ENCODE assay signal across 18 mouse cellular contexts in the genomic region with DNA sequence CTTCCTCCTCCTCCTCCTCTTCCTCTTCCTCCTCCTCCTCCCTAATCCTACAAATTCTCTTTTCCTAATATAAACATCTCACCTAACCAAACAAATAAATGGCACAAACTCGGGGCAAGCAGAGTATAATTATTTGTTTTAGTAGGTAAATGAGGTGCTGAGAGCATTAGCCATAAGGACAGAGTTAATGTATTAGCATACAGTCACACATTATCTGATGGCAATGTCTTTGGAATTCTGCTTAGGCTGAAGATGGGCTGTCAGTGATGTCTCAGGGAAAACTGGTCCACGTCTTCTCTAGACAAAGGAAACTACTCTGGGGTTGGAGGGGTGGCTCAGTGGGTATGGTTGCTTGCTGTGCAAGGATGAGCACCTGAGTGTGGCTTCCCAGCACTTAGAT. TPM values are rescaled to one million over a fixed set of nuclear protein-coding genes. Genes with fewer than 3 reads are reported as not detected.
DNase-seq lines count a peak whose midpoint lies in the region; ATAC-seq lines count a peak whose summit lies in the region.
"Had no signal": no experiment of that assay in that cellular context is flagged by ENCODE, and none has a peak within 500 bp of the region (broad histone marks: within the 10 kb centered on the region; RNA-seq: fewer than 3 reads in every experiment).

No protein-coding gene starts in this region.

- H3K36me3 ChIP-seq in heart, embryonic 13.5 days = peaks cover 10% of the 10 kb centered on the region
- H3K36me3 ChIP-seq in lung, embryonic 15.5 days = peaks cover 6% of the 10 kb centered on the region
- 0 out of 2 replicates have a peak, but pooled peaks cover 5% of the 10 kb centered on the region for H3K36me3 ChIP-seq in embryonic facial prominence, embryonic 15.5 days
- H3K36me3 ChIP-seq in limb, embryonic 12.5 days = peaks cover 3% of the 10 kb centered on the region; the same call in 1 of the 2 replicates

- no peak overlapping the region for H3K4me3 ChIP-seq in heart, embryonic 13.5 days
- H3K4me3 ChIP-seq in lung, embryonic 15.5 days = no peak overlapping the region
- no peak overlapping the region for H3K4me3 ChIP-seq in embryonic facial prominence, embryonic 15.5 days (replicated peaks)
- no peak overlapping the region for H3K4me3 ChIP-seq in limb, embryonic 12.5 days (replicated peaks)

- H3K27ac ChIP-seq in heart, embryonic 13.5 days (replicated peaks) = peak overlapping the region; percentile 67; the same call in 1 of the 2 replicates
- H3K27ac ChIP-seq in lung, embryonic 15.5 days = peak overlapping the region; percentile 73
- H3K27ac ChIP-seq in embryonic facial prominence, embryonic 15.5 days (replicated peaks) = peak overlapping the region; percentile 83
- H3K27ac ChIP-seq in limb, embryonic 12.5 days = peak overlapping the region; percentile 66
- H3K27ac ChIP-seq: kidney, postnatal 0 days; macrophage had no signal

- no peak for ATAC-seq in heart, embryonic 13.5 days (ENCODE audit: extremely low read depth, insufficient number of reproducible peaks, low FRiP score, low TSS enrichment)
- ATAC-seq in lung, embryonic 15.5 days (ENCODE audit: borderline replicate concordance, extremely low read depth, low FRiP score, low TSS enrichment) = peak; percentile 73; the same call in 1 of the 2 replicates
- ATAC-seq in embryonic facial prominence, embryonic 15.5 days (ENCODE audit: insufficient number of reproducible peaks, low FRiP score, low TSS enrichment, low read depth) = no peak
- no peak for ATAC-seq in limb, embryonic 12.5 days (ENCODE audit: insufficient number of reproducible peaks, insufficient read depth, low FRiP score, low TSS enrichment, low read depth)

- no peaks in the 10 kb centered on the region for H3K27me3 ChIP-seq in heart, embryonic 13.5 days (replicated peaks)
- H3K27me3 ChIP-seq in lung, embryonic 15.5 days = no peaks in the 10 kb centered on the region
- H3K27me3 ChIP-seq in embryonic facial prominence, embryonic 15.5 days = no peaks in the 10 kb centered on the region
- no peaks in the 10 kb centered on the region for H3K27me3 ChIP-seq in limb, embryonic 12.5 days

- 40% methylated on average over 2 of the region's 2 CpGs for WGBS in heart, embryonic 13.5 days
- WGBS in lung, embryonic 15.5 days = 16% methylated on average over 2 of the region's 2 CpGs
- 39% methylated on average over 2 of the region's 2 CpGs for WGBS in embryonic facial prominence, embryonic 15.5 days
- WGBS in limb, embryonic 12.5 days = 26% methylated on average over 2 of the region's 2 CpGs

- no peaks in the 10 kb centered on the region for H3K9me3 ChIP-seq in heart, embryonic 13.5 days
- H3K9me3 ChIP-seq in lung, embryonic 15.5 days = no peaks in the 10 kb centered on the region
- no peaks in the 10 kb centered on the region for H3K9me3 ChIP-seq in embryonic facial prominence, embryonic 15.5 days (replicated peaks)
- no peaks in the 10 kb centered on the region for H3K9me3 ChIP-seq in limb, embryonic 12.5 days

- intact Hi-C loops in heart, postnatal 14 days (cut with DNase I) = no loop called here
- intact Hi-C loops in left cerebral cortex, postnatal 14 days (cut with DNase I) = no loop called here
- intact Hi-C loops in gastrocnemius, postnatal 14 days (cut with DNase I; ENCODE audit: low total_unique reads) = no loop called here

- no peak overlapping the region for H3K4me2 ChIP-seq in heart, embryonic 13.5 days
- H3K4me2 ChIP-seq in lung, embryonic 15.5 days = peak overlapping the region; percentile 10; the same call in 1 of the 2 replicates
- H3K4me2 ChIP-seq in embryonic facial prominence, embryonic 15.5 days (replicated peaks) = no peak overlapping the region
- H3K4me2 ChIP-seq in limb, embryonic 12.5 days = no peak overlapping the region

- no peak for DNase-seq in heart, postnatal 14 days
- no peak for DNase-seq in lung, postnatal 10 days
- DNase-seq in left cerebral cortex, postnatal 14 days (ENCODE audit: low spot score in 2 of 2) = no peak
- no peak for DNase-seq in gastrocnemius, postnatal 14 days
- DNase-seq: adrenal gland, postnatal 36 days; B cell, adult 2 months; cerebellum, postnatal 36 days; gastrocnemius, postnatal 10 days had no signal

- no peak overlapping the region for H3K9ac ChIP-seq in heart, embryonic 13.5 days
- no peak overlapping the region for H3K9ac ChIP-seq in lung, embryonic 15.5 days
- H3K9ac ChIP-seq in embryonic facial prominence, embryonic 15.5 days = no peak overlapping the region
- no peak overlapping the region for H3K9ac ChIP-seq in limb, embryonic 12.5 days (replicated peaks)

- H3K4me1 ChIP-seq in heart, embryonic 13.5 days = peaks cover 42% of the 10 kb centered on the region
- H3K4me1 ChIP-seq in lung, embryonic 15.5 days = peaks cover 34% of the 10 kb centered on the region
- peaks cover 25% of the 10 kb centered on the region for H3K4me1 ChIP-seq in embryonic facial prominence, embryonic 15.5 days
- peaks cover 30% of the 10 kb centered on the region for H3K4me1 ChIP-seq in limb, embryonic 12.5 days (replicated peaks)

RNA-seq across cellular contexts. Expression of a gene that starts 6.4 kb away (rescaled TPM):
- not detected in 2 replicates for polyA plus RNA-seq in heart, embryonic 13.5 days (2015; fragmentation: Nextera tagmentation; extraction: Ambion mirVana)
- not detected for total RNA-seq in heart, postnatal 14 days (2021)
- not detected in 2 replicates for polyA plus RNA-seq in lung, embryonic 15.5 days (2015; fragmentation: Nextera tagmentation; extraction: Ambion mirVana)
- polyA plus RNA-seq in embryonic facial prominence, embryonic 15.5 days (2015; fragmentation: Nextera tagmentation; extraction: Ambion mirVana) = not detected in 2 replicates
- polyA plus RNA-seq in limb, embryonic 12.5 days (2016; fragmentation: Nextera tagmentation; extraction: Ambion mirVana) = not detected in 2 replicates
- total RNA-seq in left cerebral cortex, postnatal 14 days (2021) = not detected
- total RNA-seq in gastrocnemius, postnatal 14 days (2021) = not detected
- total RNA-seq: adrenal gland, postnatal 36 days; ES-E14; gastrocnemius, postnatal 10 days; heart, postnatal 4 days; layer of hippocampus, postnatal 10 days had no signal
- polyA plus RNA-seq: kidney, postnatal 0 days; limb, embryonic 11.5 days; macrophage had no signal

RNA-seq across cellular contexts. Expression of a gene that starts 21.5 kb away (rescaled TPM):
- polyA plus RNA-seq in heart, embryonic 13.5 days (2015; fragmentation: Nextera tagmentation; extraction: Ambion mirVana) = 47.9 and 52.1 TPM in 2 replicates
- 10 to 100 TPM; 19.9 to 20.1 TPM for total RNA-seq in heart, postnatal 14 days (2021)
- 70.5 and 71.3 TPM in 2 replicates for polyA plus RNA-seq in lung, embryonic 15.5 days (2015; fragmentation: Nextera tagmentation; extraction: Ambion mirVana)
- polyA plus RNA-seq in embryonic facial prominence, embryonic 15.5 days (2015; fragmentation: Nextera tagmentation; extraction: Ambion mirVana) = 69.2 and 70.2 TPM in 2 replicates
- 61.6 and 63.4 TPM in 2 replicates for polyA plus RNA-seq in limb, embryonic 12.5 days (2016; fragmentation: Nextera tagmentation; extraction: Ambion mirVana)
- 10 to 100 TPM; 17.9 to 25.7 TPM for total RNA-seq in left cerebral cortex, postnatal 14 days (2021)
- total RNA-seq in gastrocnemius, postnatal 14 days (2021) = 10 to 100 TPM; 20.1 to 24.8 TPM
